Mouse (Mus musculus) CD8-positive naive resting alpha-beta T cell, adult 2 months (primary cell): ENCODE measurements around the gene Prss38.
A peak's percentile ranks its signal among the peaks of the same experiment; 100 is the strongest.
"Not testable (repeated sequence)": the region's sequence is repeated elsewhere in the genome, so short reads cannot be mapped to it uniquely, and the experiment has no call there.

Source experiments
- DNase-seq, 2 experiments: peaks; one replicate each; pipeline ENCODE4 v3.0.0; 2022; ENCODE audit warnings: low read depth in 2 of 2, low spot score in 2 of 2

The Prss38 gene

DNA sequence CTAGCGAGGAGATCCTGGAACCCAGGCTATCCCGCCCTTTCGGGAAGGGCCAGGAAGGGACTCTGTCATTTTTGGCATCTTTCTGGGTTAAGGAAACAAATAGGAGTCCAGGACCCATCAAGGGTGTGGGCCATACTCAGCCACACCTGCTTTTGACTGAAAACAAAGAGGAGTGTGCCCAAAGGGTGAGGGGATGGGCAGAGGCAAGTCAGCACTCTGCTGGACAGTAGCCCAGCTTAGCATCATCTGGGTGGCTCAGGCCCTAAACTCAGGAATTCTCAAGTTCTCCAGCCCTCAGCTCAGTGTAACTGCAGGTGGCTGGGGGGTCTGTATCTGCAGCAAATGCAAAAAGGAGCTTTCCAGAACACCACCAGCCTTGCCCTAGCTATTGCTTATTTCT, 2.5 kb upstream of the Prss38 start:
- DNase-seq: no peak

- no peak for DNase-seq
Observed at GRCm38 (mm10) chr11:59369848-59370247, 5.6 kb downstream of the Prss38 start.

DNA sequence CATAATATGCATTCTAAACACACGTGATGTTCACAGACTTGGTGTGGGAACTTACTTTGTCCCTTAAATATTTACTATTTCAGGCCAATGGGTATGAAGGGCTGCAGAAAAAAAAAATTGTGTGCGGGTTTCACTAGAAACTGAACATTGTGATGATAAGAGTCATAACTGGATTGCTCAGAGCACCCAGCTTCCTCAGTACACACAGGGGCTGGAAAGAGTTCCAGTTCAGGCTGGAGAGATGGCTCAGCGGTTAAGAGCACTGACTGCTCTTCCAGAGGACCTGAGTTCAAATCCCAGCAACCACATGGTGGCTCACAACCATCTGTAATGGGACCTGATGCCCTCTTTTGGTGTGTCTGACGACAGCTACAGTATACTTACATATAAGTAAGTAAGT, 7.5 kb downstream of the Prss38 start:
- DNase-seq: not testable (repeated sequence)

DNA sequence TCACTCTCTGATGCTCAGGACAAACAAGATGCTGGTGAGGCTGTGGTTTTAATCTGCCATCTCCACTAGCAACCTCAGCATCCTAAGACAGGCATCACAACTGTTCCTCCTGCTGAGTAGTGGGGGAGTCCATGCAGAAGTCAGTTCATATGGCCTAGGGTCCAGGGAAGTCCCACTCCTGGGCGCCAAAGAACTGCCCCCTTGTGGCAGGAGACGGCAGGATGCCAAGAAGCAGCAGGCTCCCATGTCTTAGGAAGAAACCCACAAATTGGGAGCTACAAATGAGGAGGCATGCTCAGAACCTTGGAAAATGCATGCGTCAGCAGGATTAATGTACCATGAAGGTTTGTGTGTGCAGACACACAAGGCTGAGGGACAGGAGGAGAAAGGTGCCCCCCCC, 8.8 kb downstream of the Prss38 start:
- DNase-seq: no peak

DNA sequence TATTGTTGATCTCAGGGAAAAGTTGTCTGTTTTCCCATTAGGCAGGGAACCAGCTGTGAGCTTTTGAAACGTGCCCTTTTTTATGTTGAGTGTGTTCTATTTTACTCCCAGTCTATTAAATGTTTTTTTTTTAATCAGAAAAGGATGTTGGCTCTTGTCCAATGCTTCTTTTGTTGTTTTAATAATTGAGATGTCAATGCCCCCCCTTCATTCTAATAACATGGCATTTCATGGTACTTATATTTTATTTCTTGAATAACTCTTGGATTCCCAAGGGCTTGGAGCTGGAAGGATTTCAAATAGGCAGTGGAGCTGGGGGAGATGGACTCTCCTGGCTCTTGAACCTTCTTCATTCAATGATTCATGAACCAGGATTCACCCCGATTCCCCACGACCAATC, 9.4 kb downstream of the Prss38 start:
- no peak for DNase-seq

DNA sequence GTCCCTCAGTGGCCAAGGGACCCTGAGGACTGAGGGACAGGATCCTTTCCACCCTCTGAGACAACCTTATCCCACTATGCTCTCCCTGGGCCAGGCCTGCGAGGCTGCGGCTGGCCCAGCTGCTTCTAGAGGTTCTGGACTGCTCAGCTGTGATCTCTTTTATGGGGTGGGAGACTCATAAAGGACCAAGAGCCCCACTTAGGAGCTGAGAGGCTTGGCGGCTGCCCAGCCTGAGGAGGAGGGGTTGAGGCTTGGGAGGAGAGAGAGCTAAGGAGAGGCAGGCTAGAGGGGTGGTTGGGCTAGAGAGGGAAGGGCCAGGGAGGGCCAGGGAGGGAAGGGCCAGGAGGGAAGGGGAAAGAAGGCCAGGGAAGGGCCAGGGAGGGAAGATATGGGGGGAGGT, 11.0 kb downstream of the Prss38 start:
- no peak for DNase-seq

DNA sequence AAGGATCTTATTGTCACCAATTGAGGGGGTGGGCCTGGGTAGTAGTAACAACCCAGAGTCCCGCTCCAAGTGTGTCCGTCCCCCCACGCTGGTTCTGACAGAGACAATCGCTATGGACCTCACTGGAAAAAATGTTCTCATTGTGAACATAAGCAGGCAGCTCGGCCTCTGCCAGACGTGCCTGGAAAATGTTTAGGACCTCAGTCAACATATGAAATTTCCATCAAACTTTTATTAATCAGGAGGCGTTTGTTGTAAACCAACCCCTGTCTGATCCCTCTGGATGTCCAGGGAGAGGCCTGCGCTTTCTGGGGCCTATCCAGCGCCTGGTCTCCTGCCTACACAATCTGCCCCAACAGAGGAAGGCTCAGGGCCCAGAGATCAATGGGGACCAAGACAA, 11.4 kb downstream of the Prss38 start:
- no peak for DNase-seq

GRCm38 (mm10) chr11:59361291-59361690, 14.2 kb downstream of the Prss38 start:
- DNase-seq: no peak

DNA sequence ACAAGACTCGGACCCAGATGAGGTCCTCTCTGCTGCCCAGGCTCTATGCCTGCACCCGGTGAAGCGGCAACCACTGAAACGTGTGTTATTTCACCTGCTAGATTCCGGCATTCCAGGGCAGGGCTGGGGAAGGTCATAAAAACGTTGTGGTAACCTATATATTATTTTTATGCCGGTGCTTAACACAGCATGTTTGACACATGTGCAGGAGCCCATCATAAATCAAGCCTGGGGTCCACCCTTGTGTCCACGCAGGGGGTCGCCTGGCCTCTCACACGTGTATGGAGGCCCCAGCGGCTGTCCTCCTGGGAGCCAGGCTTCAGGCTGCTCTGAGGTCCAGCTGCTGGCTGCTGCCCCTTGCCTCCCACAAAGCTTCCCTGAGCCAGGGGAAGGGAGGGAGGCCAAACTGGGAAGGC, 18.6 kb downstream of the Prss38 start:
- DNase-seq: no peak

DNA sequence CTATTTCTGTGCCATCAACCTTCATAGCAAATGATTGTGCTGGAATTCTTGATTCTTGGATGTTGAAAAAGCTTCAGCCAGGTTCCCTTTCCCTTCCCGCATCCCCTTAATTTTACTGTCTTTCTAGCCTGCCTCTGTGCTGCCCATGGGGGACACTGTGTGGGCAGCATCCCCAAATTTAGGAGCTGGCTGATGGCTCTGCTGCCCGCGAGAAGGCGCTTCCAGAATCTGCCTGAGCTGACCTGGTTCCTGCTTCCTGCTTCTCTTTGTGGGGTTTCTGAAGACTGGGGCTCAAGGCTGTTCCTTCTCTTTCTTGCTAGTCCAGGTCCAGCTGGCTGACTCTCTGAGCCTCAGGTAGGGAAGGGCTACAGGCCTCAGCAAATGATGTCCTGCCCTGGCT, 20.7 kb downstream of the Prss38 start:
- DNase-seq: no peak

- no peak for DNase-seq
Observed at GRCm38 (mm10) chr11:59350326-59350725, 25.1 kb downstream of the Prss38 start.

DNA sequence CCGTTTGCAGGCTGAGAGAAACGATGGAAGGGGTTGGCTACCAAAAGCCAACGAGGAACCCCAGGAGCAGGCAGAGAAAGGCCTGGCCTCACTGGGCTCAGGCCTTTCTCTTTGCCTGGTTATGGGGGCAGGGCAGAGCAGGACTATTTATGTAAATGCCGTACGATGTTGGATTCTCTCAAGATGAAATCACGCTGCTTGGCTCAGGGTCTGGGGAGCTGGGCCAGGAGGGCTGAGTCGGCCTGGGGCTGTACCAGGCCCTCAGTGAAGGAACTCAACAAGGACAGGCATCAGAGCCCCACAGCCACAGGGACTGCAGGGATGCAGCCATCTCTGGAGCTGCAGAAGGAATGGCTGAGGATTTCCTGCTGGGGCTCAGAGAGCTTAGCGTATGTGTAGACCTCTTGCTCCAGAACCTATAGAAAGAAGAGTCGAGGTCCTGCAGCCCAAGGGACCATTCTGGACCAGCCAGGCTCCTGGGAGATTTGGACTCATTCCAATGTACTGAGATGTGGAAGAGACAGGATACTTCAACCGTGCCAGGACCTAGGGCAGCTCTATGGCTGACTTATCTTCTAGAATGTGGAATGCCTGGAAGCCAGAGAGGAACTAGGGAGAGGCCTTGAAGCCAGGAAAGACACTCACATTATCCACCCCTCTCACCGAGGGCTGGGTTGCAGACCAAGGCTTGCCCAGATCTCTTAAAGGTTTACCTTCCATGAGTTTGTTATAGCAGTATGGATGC, 29.1 kb downstream of the Prss38 start:
- no peak for DNase-seq

DNA sequence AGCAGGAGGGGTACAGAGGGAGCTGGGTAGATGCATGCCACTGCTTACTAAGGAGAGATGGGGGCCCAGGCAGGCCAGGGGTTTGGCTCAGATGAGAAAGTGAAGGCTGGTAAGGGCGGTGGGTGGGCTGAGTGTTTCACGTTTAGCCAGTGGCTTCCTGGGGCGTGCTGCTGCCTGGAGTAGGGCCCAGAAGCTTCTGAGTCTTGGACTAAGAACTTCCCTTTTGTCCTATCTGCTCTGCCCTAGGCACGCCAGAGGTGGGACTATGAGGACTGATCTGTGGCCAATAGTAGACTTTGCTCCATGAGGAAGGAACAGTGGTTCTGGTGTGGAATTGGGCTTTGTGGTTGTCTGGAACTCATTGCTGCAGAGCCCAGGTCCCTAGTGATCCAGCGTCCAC, 32.5 kb downstream of the Prss38 start:
- DNase-seq: no peak

DNA sequence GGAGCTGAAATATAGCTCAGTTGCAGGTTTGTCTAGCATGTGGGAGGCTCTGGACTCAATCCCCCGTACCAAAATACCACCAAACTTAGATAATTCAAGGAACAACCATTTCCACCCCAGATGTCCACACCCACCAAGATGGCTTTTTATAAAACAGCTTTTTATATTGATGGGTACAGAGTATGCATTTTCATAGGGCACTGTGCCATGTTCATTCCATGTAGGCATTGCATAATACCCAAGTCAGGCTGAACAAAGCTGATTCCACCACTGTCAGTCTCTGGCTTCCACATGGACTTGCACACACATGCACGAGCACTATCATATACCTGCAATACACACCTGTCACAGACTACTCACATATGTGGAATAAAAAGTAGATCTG, 36.7 kb downstream of the Prss38 start:
- DNase-seq: no peak

GRCm38 (mm10) chr11:59337955-59338735, 37.3 kb downstream of the Prss38 start:
- no peak for DNase-seq

DNA sequence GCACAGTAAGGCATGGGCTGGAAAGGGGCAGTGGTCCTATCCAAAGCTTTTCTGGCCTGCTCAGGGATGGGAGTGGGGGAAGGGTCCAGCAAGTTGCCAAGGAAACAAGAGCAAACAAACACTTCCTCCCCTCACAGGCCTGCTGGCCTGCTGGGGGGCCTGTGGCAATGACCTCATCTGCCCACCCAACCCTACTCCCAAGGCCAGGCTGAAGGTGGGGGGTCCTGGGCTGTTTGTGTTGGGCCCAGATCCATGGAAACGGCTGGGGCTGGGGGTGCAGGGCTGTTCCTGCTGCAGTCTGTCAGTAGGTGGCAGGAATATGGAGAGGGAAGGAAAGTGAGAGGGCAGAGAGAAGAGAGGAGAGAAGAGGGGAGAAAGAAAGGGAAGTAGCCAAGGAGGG, 39.1 kb downstream of the Prss38 start:
- no peak for DNase-seq

DNA sequence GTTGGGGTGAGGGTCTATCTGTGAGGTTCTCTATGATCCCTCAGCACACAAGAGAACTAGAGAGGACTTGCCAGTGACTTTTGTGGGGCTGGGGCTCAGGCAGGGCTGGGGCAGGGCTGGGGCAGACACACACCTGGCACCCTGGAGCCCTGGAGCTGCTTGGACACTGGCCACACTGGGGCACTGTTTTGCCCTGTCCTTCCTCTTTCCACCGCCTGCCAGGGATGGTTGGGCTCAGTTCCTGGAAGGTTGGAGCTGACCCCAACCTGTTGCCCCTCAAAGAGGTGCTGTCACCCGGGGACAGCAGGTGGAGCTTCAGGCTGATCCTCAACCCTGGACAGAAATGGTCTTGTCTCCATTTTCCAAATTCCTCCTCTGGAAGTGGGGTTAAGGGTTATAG, 39.5 kb downstream of the Prss38 start:
- DNase-seq: no peak

GRCm38 (mm10) chr11:59335150-59335549, 40.3 kb downstream of the Prss38 start:
- no peak for DNase-seq

DNA sequence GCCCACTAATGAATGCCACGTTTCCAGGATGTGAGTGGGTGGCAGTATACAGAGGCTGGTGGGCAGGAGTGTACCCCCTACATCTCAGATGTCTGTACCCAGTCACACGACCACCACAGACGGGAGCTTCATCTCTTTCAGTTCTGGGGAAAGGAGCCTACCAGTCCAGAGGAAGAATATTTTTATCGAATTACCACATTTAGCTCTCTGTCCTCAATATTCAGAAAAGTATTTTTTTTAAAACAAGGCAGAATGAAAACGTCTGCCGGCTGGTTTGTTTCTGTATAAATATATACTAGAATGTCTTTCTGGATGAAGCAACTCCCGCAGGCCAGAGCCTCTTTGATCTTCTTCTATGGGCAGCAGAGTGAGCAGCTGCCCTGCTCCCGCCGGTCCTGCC, 42.5 kb downstream of the Prss38 start:
- DNase-seq: no peak

DNA sequence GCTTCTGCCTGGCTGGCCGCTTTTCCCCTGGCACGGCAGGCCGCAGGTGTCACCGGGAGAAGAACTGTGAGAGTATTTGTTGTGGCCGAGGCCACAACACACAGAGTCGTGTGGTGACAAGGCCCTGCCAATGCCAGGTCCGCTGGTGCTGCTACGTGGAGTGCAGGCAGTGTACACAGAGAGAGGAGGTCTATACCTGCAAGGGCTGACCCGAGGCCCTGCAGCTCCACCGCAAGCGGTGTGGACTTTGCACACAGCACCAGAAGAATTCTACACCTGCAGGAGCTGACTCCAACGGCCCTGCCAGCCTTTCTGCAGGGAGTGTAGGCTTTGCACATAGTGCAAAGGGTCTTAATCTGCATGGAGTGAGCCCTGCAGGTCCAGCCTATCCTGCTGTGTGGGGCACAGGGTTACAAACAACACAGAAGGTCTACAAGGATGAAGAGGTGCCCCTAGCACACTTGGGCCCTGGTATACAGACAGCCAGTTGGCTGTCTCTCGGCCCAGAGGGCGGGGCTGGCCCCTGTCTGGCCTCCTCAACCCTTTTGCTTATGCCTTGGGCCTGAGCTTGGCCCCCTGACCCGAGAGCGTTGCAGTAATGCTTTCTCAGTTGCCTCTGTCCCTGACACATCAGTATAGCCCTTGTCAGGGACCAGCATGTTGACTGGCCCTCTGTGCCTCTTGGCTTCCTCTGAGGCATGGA, 44.1 kb downstream of the Prss38 start:
- no peak for DNase-seq

GRCm38 (mm10) chr11:59330560-59330959, 44.9 kb downstream of the Prss38 start:
- DNase-seq: peak; percentile 25 to 37

DNA sequence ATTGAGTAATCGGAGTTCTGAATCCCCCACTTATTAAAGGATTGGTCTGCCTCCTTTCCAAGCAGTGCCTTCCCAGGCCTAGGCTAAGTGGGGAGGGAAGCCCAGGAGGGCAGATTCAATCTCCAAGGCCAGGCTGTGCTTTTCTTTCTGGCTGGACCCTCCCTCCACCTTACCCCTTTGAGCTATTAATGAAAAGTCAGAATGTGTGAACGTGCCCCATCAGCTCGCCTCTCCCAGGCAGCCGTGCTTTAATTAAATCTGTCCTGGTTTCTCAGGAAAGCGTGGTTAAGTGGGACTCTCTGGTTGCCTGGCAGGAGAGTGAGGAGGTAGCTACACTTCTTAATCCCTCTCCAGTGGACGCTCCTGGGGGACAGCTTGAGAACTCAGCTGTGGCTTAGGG, 45.8 kb downstream of the Prss38 start:
- no peak for DNase-seq
